Mouse (Mus musculus) embryonic facial prominence, embryonic 14.5 days (tissue): Measurements from ENCODE around the gene Cuedc2. TPM values are rescaled to one million over a fixed set of nuclear protein-coding genes. Genes with fewer than 3 reads are reported as not detected.
A peak's percentile ranks its signal among the peaks of the same experiment; 100 is the strongest.

Experiments used
- ATAC-seq: fragments of 200-750 bp; cut with Nextera tagmentation; 2 replicates; pipeline ENCODE4 v1.8.0; 2017; ENCODE audit warnings: low read depth, moderate number of reproducible peaks, moderate TSS enrichment
- DNase-seq: peaks from one replicate; pipeline ENCODE4 v3.0.0-alpha.2; 2015; ENCODE audit warnings: low spot score
- H3K27ac ChIP-seq: fragments of 300-500 bp; sonication (generic); replicated peaks from 2 replicates; pipeline ENCODE4 v1.5.1; 2014; ENCODE audit warnings: low read depth, mild to moderate bottlenecking, low read length, moderate library complexity
- H3K27me3 ChIP-seq: fragments of 300-500 bp; sonication (generic); replicated peaks from 2 replicates; pipeline ENCODE4 v1.6.1; 2014; ENCODE audit warnings: low read length; ENCODE audit not compliant: control insufficient read depth, insufficient read depth
- H3K36me3 ChIP-seq: fragments of 300-500 bp; sonication (generic); 2 replicates; pipeline ENCODE4 v1.6.1; 2014; ENCODE audit warnings: low read length, mixed read lengths; ENCODE audit not compliant: control insufficient read depth, insufficient read depth
- H3K4me1 ChIP-seq: fragments of 300-500 bp; sonication (generic); 2 replicates; pipeline ENCODE4 v1.6.1; 2014; ENCODE audit warnings: antibody characterized with exemption, low read length; ENCODE audit not compliant: control insufficient read depth, insufficient read depth
- H3K4me2 ChIP-seq: fragments of 300-500 bp; sonication (generic); 2 replicates; pipeline ENCODE4 v1.6.1; 2014; ENCODE audit warnings: low read depth, mild to moderate bottlenecking, low read length, moderate library complexity, mixed read lengths
- H3K4me3 ChIP-seq: fragments of 300-500 bp; sonication (generic); 2 replicates; pipeline ENCODE4 v1.5.1; 2014; ENCODE audit warnings: low read depth, mild to moderate bottlenecking, low read length
- H3K9ac ChIP-seq: fragments of 300-500 bp; sonication (generic); 2 replicates; pipeline ENCODE4 v1.6.1; 2014; ENCODE audit warnings: low read depth, mild to moderate bottlenecking, low read length, moderate library complexity, mixed read lengths
- H3K9me3 ChIP-seq: fragments of 300-500 bp; sonication (generic); 2 replicates; pipeline ENCODE4 v1.6.1; 2016; ENCODE audit warnings: low read length; ENCODE audit not compliant: control insufficient read depth
- WGBS: fragments of 180-500 bp; shearing (Covaris S2); extraction: QIAGEN DNeasy Blood & Tissue Kit; methylation state at CpG from one replicate; pipeline ENCODE4 v1.1.7; 2014; 5-methylcytosine and 5-hydroxymethylcytosine counted together
- polyA plus RNA-seq: library from polyadenylated mRNA; unstranded; fragments of >200 nt; fragmentation: Nextera tagmentation; extraction: Ambion mirVana; gene quantifications from 2 replicates; pipeline ENCODE4 v1.2.1, GENCODE M21; 2014

The Cuedc2 gene
- polyA plus RNA-seq, 1 experiment from 2014 or later, result 174 TPM

- DNase-seq (no peak), ATAC-seq (no peak)
- Histone ChIP-seq H3K36me3 (no peaks in the 10 kb centered on the region), H3K9me3 (no peaks in the 10 kb centered on the region), H3K9ac (no peak overlapping the region), H3K4me1 (peaks cover 4% of the 10 kb centered on the region; the same call in 1 of the 2 replicates), H3K27me3 (peaks cover 11% of the 10 kb centered on the region), H3K4me3 (no peak overlapping the region), H3K4me2 (no peak overlapping the region), H3K27ac (no peak overlapping the region)
- WGBS, result 86% methylated on average over 8 of the region's 8 CpGs
These were observed 23.6 kb upstream of the Cuedc2 start for GRCm38 (mm10) chr19:46362104-46362503.

DNA sequence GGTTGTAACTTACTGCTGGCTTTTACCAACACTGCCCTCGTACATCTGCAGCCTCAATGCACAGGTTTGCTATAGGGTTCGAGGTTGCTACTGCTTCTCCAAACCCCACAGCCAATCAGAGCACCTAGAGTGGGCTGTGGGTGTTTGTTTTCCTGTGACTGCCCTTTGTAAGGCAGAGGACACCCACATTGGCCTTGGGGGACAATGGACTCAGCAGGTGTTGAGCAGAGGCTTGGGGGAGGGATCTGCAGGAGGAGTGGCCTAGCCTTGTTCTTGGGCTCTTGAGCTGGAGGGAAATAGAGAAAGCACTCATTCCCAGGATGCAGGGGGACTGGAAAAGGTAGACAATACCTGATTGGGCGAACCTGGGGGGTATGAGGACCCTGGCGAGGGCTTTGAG is 19.9 kb upstream of the Cuedc2 start:
- H3K36me3 ChIP-seq, result no peaks in the 10 kb centered on the region
- WGBS, result 66% methylated on average over 4 of the region's 4 CpGs
- no peak overlapping the region for H3K4me2 ChIP-seq
- no peak overlapping the region for H3K27ac ChIP-seq
- no peak overlapping the region for H3K9ac ChIP-seq
- no peak overlapping the region for H3K4me3 ChIP-seq
- no peaks in the 10 kb centered on the region for H3K9me3 ChIP-seq
- peaks cover 20% of the 10 kb centered on the region for H3K27me3 ChIP-seq
- ATAC-seq (no peak), DNase-seq (no peak)
- H3K4me1 ChIP-seq, result peaks cover 10% of the 10 kb centered on the region; the same call in 1 of the 2 replicates

- H3K27ac ChIP-seq, result no peak overlapping the region
- 19% methylated on average over 25 of the region's 25 CpGs for WGBS
- H3K9ac ChIP-seq, result no peak overlapping the region
- peaks cover 20% of the 10 kb centered on the region for H3K27me3 ChIP-seq
- H3K4me1 ChIP-seq, result peaks cover 10% of the 10 kb centered on the region; the same call in 1 of the 2 replicates
- peak overlapping the region; percentile 76 for H3K4me2 ChIP-seq
- DNase-seq (no peak), ATAC-seq (no peak)
- H3K4me3 ChIP-seq, result peak overlapping the region; percentile 45
- no peaks in the 10 kb centered on the region for H3K9me3 ChIP-seq
- H3K36me3 ChIP-seq, result no peaks in the 10 kb centered on the region
These were observed 19.1 kb upstream of the Cuedc2 start for GRCm38 (mm10) chr19:46357344-46358280.

DNA sequence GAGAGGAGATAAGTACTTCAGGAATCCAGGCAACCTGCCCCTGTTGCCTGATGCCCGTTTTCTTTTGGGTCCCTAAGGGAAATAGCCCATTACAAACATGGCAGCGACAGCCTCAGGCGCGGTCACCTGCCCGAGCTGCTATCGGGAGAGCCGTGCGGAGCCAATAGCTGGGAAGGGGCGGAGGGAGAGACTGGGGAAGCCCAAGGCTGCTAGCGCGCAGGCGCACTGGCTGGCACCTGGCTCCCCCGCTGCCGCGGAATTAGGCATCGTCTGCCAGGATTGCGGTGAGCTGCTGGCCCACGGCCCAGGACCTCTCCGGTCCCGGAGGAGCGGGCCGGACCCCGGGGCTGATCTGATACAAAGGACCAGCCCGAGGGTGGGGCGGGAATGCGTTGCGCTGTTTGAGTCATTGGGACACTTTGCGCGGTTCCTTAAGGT is 18.2 kb upstream of the Cuedc2 start:
- peaks cover 20% of the 10 kb centered on the region for H3K27me3 ChIP-seq
- H3K9me3 ChIP-seq, result no peaks in the 10 kb centered on the region
- H3K36me3 ChIP-seq, result no peaks in the 10 kb centered on the region
- peak; percentile 94 for DNase-seq
- under 1% methylated on average over 29 of the region's 29 CpGs for WGBS
- no peak overlapping the region for H3K27ac ChIP-seq
- peak overlapping the region; percentile 45 for H3K4me3 ChIP-seq
- ATAC-seq, result peak; percentile 93
- H3K4me2 ChIP-seq, result peak overlapping the region; percentile 76
- peaks cover 10% of the 10 kb centered on the region; the same call in 1 of the 2 replicates for H3K4me1 ChIP-seq
- H3K9ac ChIP-seq, result peak overlapping the region; percentile 52

DNA sequence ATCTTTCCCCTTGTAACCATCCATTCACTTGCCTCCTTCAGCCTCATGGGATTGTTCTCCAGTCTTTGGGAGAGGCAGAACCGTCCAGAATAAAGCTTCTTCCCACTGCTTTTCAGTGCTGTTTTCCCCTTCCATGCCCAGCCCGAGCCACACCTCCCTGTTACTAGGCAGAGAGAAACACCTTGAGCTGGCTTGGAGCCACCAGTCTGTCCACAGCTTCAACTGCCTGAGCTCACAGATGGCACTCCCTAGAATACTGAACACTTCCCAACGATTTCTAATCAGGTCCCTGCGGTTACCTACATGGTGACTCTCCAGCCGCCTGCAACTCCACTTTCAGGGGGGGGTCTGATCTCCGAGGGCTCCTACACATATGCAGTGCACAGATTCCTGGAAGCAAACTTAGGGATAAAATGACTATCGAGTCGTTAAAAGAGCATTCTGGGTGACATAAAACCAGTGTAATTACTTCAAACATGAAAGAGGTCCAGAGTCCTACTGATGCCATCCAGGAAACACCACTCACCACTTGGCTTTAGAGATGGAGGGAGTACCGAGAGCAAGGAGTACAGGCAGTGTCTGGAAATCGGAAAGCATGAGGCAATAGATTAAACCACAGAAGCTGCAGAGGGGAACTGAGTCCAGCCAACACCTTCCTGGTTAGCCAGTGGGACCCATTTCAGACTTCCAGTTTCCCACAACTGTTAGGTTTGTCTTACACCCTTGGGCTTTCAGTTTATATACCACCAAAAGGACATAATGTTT is 11.8 kb upstream of the Cuedc2 start, which contains the start of gene 2310034G01Rik:
Gene 2310034G01Rik (minus strand): TSS at position 135 of the 765 bp plus-strand sequence.
- Histone ChIP-seq H3K9ac (peak within 1 kb of the TSS; percentile 88), H3K9me3 (no peaks in the 10 kb centered on the region), H3K36me3 (no peaks in the 10 kb centered on the region), H3K4me2 (peak within 1 kb of the TSS; percentile 92), H3K27me3 (no peaks in the 10 kb centered on the region), H3K4me1 (0 out of 2 replicates have a peak, but pooled peaks cover 9% of the 10 kb centered on the region), H3K27ac (peak within 1 kb of the TSS; percentile 84), H3K4me3 (peak within 1 kb of the TSS; percentile 74)
- DNase-seq (no peak), ATAC-seq (no peak)
- WGBS, result 60% methylated on average over 10 of the region's 10 CpGs

- no peak for ATAC-seq
- H3K27me3 ChIP-seq, result no peaks in the 10 kb centered on the region
- 23% methylated on average over 6 of the region's 6 CpGs for WGBS
- DNase-seq, result no peak
- peak overlapping the region; percentile 84; the same call in 1 of the 2 replicates for H3K27ac ChIP-seq
- no peaks in the 10 kb centered on the region for H3K36me3 ChIP-seq
- H3K4me2 ChIP-seq, result peak overlapping the region; percentile 92
- peak overlapping the region; percentile 88 for H3K9ac ChIP-seq
- H3K9me3 ChIP-seq, result no peaks in the 10 kb centered on the region
- 0 out of 2 replicates have a peak, but pooled peaks cover 9% of the 10 kb centered on the region for H3K4me1 ChIP-seq
- H3K4me3 ChIP-seq, result peak overlapping the region; percentile 74
These were observed 11.0 kb upstream of the Cuedc2 start for GRCm38 (mm10) chr19:46349550-46349949.

DNA sequence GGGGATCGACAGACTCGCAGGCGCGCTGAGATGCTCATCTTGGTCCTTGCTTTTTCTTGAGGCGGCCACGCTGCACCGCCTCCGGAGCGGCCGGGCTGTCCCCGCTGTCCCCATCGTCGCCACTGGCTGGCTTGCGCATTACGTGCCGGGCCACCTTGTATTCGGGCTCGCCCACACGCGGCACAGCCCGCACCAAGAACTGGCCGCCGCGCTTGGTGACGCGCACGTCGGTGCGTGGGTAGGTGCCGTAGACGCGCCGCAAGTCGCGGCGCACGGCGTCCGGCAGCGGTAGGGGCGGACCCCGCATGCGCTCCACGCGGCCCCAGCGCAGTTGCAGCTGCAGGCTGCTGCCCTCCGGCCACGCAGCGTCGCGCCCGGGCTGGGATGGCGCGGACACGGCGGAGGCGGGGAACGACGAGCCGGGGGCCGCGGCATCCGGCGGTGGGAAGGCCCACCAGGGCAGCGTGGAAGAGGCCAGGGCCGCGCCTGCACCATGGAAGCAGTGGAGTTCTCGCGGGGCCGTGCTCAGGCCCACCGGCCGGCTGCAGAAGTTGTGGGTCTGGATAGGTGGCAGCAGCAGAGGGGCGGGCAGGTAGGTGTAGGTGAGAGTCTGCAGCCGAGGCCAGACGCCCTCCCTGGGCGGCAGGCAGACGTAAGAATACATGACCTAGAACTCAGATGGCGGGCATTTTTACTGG is 10.4 kb upstream of the Cuedc2 start:
- peak; percentile 93 for ATAC-seq
- Histone ChIP-seq H3K27me3 (no peaks in the 10 kb centered on the region), H3K9me3 (no peaks in the 10 kb centered on the region), H3K9ac (peak overlapping the region; percentile 88), H3K4me1 (0 out of 2 replicates have a peak, but pooled peaks cover 9% of the 10 kb centered on the region), H3K4me3 (peak overlapping the region; percentile 74), H3K27ac (peak overlapping the region; percentile 84), H3K4me2 (peak overlapping the region; percentile 92), H3K36me3 (no peaks in the 10 kb centered on the region)
- DNase-seq, result peak; percentile 89
- under 1% methylated on average over 69 of the region's 78 CpGs for WGBS
